Mouse (Mus musculus): ENCODE measurements around the gene Gm13691. TPM values are rescaled to one million over a fixed set of nuclear protein-coding genes. Genes with fewer than 3 reads are reported as not detected.

The Gm13691 gene
- not detected for polyA plus RNA-seq (2017; shearing (Covaris generic))

GRCm38 (mm10) chr2:83990253-83990652 is at the start of gene Gm13691:
Gene Gm13691, plus strand, starts transcription at chr2:83990553.

DNA sequence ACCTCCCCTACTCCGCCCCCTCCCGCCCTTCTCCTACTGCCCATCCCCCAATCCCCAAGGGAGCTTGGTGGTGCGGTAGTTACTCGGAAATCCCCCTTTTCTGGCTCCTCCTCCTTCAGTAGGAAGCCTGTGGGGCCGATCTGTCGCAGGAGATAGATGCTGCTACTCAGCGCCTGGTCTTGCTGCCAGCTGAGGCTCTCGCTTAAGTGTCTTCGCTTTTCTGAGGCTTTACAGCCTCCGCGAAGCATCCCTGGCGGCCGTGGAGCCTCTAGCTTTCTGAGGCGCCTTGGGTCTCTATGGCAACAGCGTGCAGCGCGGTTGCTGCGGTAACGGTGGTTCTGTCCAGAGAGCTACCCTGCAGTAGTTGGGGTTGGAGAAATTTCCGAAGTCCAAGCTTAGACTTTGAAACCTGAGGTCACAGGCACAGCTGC is 49.4 kb upstream of the Gm13691 start, which contains the start of gene Zswim2:
Zswim2 (minus strand) TSS at position 298 of the 431 bp plus-strand sequence.

DNA sequence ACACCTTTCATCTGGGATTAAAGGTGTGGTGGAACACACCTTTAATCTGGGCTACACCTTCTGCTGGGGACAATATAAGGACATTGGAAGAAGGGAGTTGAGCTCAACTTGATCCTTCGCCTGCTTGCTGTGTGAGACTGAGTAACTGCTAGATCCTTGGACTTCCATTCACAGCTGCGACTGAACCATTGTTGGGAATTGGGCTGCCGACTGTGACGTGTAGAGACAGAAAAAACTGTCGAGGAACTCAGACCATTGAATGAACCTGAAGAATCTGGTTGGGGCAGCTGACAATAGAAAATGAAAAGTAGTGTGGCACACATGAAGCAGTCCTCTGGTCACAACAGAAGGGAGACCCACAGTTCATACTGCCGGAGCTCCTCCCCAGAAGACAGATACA is 35.0 kb upstream of the Gm13691 start, which contains the start of gene Gm13698:
Gm13698 (plus strand) TSS at position 301 of the 400 bp plus-strand sequence.

GRCm38 (mm10) chr2:83961203-83961602 is 29.1 kb upstream of the Gm13691 start, which contains the start of gene Gm13693:
Gene Gm13693, plus strand, starts transcription at chr2:83961503.

GRCm38 (mm10) chr2:83967013-83967412 is 23.3 kb upstream of the Gm13691 start, which contains the start of gene Gm13695:
Gene Gm13695, plus strand, starts transcription at chr2:83967313.

GRCm38 (mm10) chr2:83972823-83973222 is 17.5 kb upstream of the Gm13691 start, which contains the start of gene Gm13696:
Gene Gm13696, plus strand, starts transcription at chr2:83973123.

GRCm38 (mm10) chr2:83978633-83979032 is 11.7 kb upstream of the Gm13691 start, which contains the start of gene Gm13694:
Gene Gm13694, plus strand, starts transcription at chr2:83978933.

GRCm38 (mm10) chr2:83984443-83984842 is 5.9 kb upstream of the Gm13691 start, which contains the start of gene Gm13697:
Gene Gm13697, plus strand, starts transcription at chr2:83984743.

Other genes with a start within 250 kb of the Gm13691 start
- gene Fam171b, start 177.9 kb upstream of the Gm13691 start, polyA plus RNA-seq (2017; shearing (Covaris generic)) = 1 to 10 TPM in 1 of 2 experiments, under 1 TPM in 1; 0.76 to 2.0 TPM
- gene Zswim2, start 49.3 kb upstream of the Gm13691 start, polyA plus RNA-seq (2017; shearing (Covaris generic)) = not detected
- not detected for gene Gm13698, start 34.9 kb upstream of the Gm13691 start, polyA plus RNA-seq (2017; shearing (Covaris generic))
- gene Gm13693, start 29.1 kb upstream of the Gm13691 start, polyA plus RNA-seq (2017; shearing (Covaris generic)) = not detected
- gene Gm13695, start 23.2 kb upstream of the Gm13691 start, polyA plus RNA-seq (2017; shearing (Covaris generic)) = not detected
- not detected for gene Gm13696, start 17.4 kb upstream of the Gm13691 start, polyA plus RNA-seq (2017; shearing (Covaris generic))
- not detected for gene Gm13694, start 11.6 kb upstream of the Gm13691 start, polyA plus RNA-seq (2017; shearing (Covaris generic))
- gene Gm13697, start 5.8 kb upstream of the Gm13691 start, polyA plus RNA-seq (2017; shearing (Covaris generic)) = not detected

All from inflammation-experienced regulatory T-cells (primary cell).